Mouse (Mus musculus) megakaryocyte, embryonic 14.5 days (primary cell): Measurements from ENCODE around the gene Wdr4.

Experiments
- FLI1 ChIP-seq: IDR thresholded peaks from 2 replicates; pipeline ENCODE4 v1.6.1; 2012; ENCODE audit warnings: low read length, inconsistent platforms, mixed read lengths
- GATA1 ChIP-seq: IDR thresholded peaks from 3 replicates; pipeline ENCODE4 v1.6.1; 2012; ENCODE audit warnings: mixed read lengths, low read length, inconsistent platforms, borderline replicate concordance

- TF ChIP-seq GATA1 (no peak), FLI1 (no peak)
Observed at GRCm38 (mm10) chr17:31519946-31520838, at the start of gene Wdr4, which contains the start of gene Ndufv3.
